Mouse (Mus musculus): Measurements from ENCODE around the gene Clec16a. TPM values are rescaled to one million over a fixed set of nuclear protein-coding genes. Genes with fewer than 3 reads are reported as not detected.

Gene Clec16a
- polyA plus RNA-seq, 1 experiment from 2014 or later, result 31.0 TPM

DNA sequence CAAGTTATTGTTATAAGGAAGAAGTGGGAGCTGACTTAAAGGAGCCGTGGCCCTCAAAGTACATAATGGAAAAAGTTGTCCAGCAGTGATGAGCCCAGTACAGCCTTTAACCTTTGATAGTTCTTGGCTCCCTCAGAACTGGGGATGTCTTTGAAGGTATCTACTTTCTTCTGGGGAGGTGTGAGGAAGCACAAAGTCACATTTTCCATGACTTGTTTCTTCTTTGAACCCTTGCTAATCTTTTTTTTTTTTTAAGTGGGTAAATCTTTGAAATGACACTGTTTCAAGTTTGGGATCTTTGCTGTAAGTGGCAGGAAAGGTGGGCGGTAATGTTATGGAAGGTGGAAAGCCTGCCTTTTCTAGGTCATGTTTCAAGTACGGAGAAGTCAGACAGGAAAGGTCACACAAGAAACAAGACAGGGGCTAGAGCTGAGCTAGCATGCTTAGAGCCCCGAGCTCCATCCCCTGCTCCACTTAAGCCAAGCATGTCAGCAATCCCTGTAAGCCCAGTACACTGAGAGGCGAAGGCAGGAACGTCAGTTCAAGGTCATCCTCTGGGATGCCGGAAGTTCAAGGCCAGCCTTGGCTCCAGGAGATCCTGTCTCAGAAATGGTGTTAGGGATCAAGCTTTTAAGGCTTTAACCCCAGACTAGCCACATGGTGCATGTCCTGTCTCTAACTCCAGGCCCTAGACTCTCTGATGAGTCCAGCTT, 124.0 kb downstream of the Clec16a start:
- no peak overlapping the region for H3K9ac ChIP-seq (ENCODE audit: low read length)
- 72% methylated on average over 7 of the region's 7 CpGs for WGBS
- H3K4me3 ChIP-seq (replicated peaks; ENCODE audit: low read length), result no peak overlapping the region
- no peaks in the 10 kb centered on the region for H3K36me3 ChIP-seq (ENCODE audit: control insufficient read depth, insufficient read depth, low read length)
- H3K27ac ChIP-seq (ENCODE audit: low read length), result no peak overlapping the region
- peaks cover 31% of the 10 kb centered on the region for H3K4me1 ChIP-seq (ENCODE audit: control insufficient read depth, insufficient read depth, low read length)
- no peak overlapping the region for H3K4me2 ChIP-seq (ENCODE audit: low read depth, low read length)
- no peak for ATAC-seq (ENCODE audit: insufficient read depth, low FRiP score)
- H3K27me3 ChIP-seq (ENCODE audit: control insufficient read depth, insufficient read depth, low read length), result no peaks in the 10 kb centered on the region
- no peaks in the 10 kb centered on the region for H3K9me3 ChIP-seq (replicated peaks; ENCODE audit: control insufficient read depth, low read length)

GRCm38 (mm10) chr16:10669936-10670335, 124.8 kb downstream of the Clec16a start:
- Histone ChIP-seq H3K27me3 (ENCODE audit: control insufficient read depth, insufficient read depth, low read length) (no peaks in the 10 kb centered on the region), H3K36me3 (ENCODE audit: control insufficient read depth, insufficient read depth, low read length) (no peaks in the 10 kb centered on the region), H3K4me2 (ENCODE audit: low read depth, low read length) (no peak overlapping the region), H3K9me3 (replicated peaks; ENCODE audit: control insufficient read depth, low read length) (no peaks in the 10 kb centered on the region), H3K27ac (ENCODE audit: low read length) (no peak overlapping the region), H3K9ac (ENCODE audit: low read length) (no peak overlapping the region), H3K4me1 (ENCODE audit: control insufficient read depth, insufficient read depth, low read length) (peaks cover 24% of the 10 kb centered on the region), H3K4me3 (replicated peaks; ENCODE audit: low read length) (no peak overlapping the region)
- 65% methylated on average over 3 of the region's 3 CpGs for WGBS
- ATAC-seq (ENCODE audit: insufficient read depth, low FRiP score), result no peak

- Histone ChIP-seq H3K4me3 (replicated peaks; ENCODE audit: low read length) (no peak overlapping the region), H3K9me3 (replicated peaks; ENCODE audit: control insufficient read depth, low read length) (no peaks in the 10 kb centered on the region), H3K36me3 (ENCODE audit: control insufficient read depth, insufficient read depth, low read length) (no peaks in the 10 kb centered on the region), H3K9ac (ENCODE audit: low read length) (no peak overlapping the region), H3K4me1 (ENCODE audit: control insufficient read depth, insufficient read depth, low read length) (peaks cover 20% of the 10 kb centered on the region), H3K27me3 (ENCODE audit: control insufficient read depth, insufficient read depth, low read length) (no peaks in the 10 kb centered on the region), H3K27ac (ENCODE audit: low read length) (no peak overlapping the region), H3K4me2 (ENCODE audit: low read depth, low read length) (no peak overlapping the region)
- no peak for ATAC-seq (ENCODE audit: insufficient read depth, low FRiP score)
Observed at GRCm38 (mm10) chr16:10672490-10672889, 127.4 kb downstream of the Clec16a start.

GRCm38 (mm10) chr16:10674020-10674419, 128.9 kb downstream of the Clec16a start:
- H3K36me3 ChIP-seq (ENCODE audit: control insufficient read depth, insufficient read depth, low read length), result no peaks in the 10 kb centered on the region
- no peak overlapping the region for H3K4me3 ChIP-seq (replicated peaks; ENCODE audit: low read length)
- ATAC-seq (ENCODE audit: insufficient read depth, low FRiP score), result peak; percentile 37; the same call in 1 of the 2 replicates
- no peak overlapping the region for H3K9ac ChIP-seq (ENCODE audit: low read length)
- no peaks in the 10 kb centered on the region for H3K9me3 ChIP-seq (replicated peaks; ENCODE audit: control insufficient read depth, low read length)
- H3K27ac ChIP-seq (ENCODE audit: low read length), result no peak overlapping the region; the same call in 1 of the 2 replicates
- H3K4me2 ChIP-seq (ENCODE audit: low read depth, low read length), result no peak overlapping the region
- WGBS, result 36% methylated on average over 2 of the region's 2 CpGs
- H3K27me3 ChIP-seq (ENCODE audit: control insufficient read depth, insufficient read depth, low read length), result no peaks in the 10 kb centered on the region
- H3K4me1 ChIP-seq (ENCODE audit: control insufficient read depth, insufficient read depth, low read length), result peaks cover 20% of the 10 kb centered on the region

- no peak overlapping the region for H3K27ac ChIP-seq (ENCODE audit: low read length)
- 90% methylated on average over 2 of the region's 2 CpGs for WGBS
- H3K9me3 ChIP-seq (replicated peaks; ENCODE audit: control insufficient read depth, low read length), result no peaks in the 10 kb centered on the region
- H3K4me2 ChIP-seq (ENCODE audit: low read depth, low read length), result no peak overlapping the region
- no peaks in the 10 kb centered on the region for H3K27me3 ChIP-seq (ENCODE audit: control insufficient read depth, insufficient read depth, low read length)
- H3K4me3 ChIP-seq (replicated peaks; ENCODE audit: low read length), result no peak overlapping the region
- H3K9ac ChIP-seq (ENCODE audit: low read length), result no peak overlapping the region
- ATAC-seq (ENCODE audit: insufficient read depth, low FRiP score), result no peak
- peaks cover 13% of the 10 kb centered on the region for H3K4me1 ChIP-seq (ENCODE audit: control insufficient read depth, insufficient read depth, low read length)
- no peaks in the 10 kb centered on the region for H3K36me3 ChIP-seq (ENCODE audit: control insufficient read depth, insufficient read depth, low read length)
Observed at GRCm38 (mm10) chr16:10674957-10675356, 129.8 kb downstream of the Clec16a start.

GRCm38 (mm10) chr16:10675612-10676011, 130.5 kb downstream of the Clec16a start:
- Histone ChIP-seq H3K27ac (ENCODE audit: low read length) (no peak overlapping the region), H3K27me3 (ENCODE audit: control insufficient read depth, insufficient read depth, low read length) (no peaks in the 10 kb centered on the region)
- WGBS, result 65% methylated on average over 1 of the region's 1 CpGs

GRCm38 (mm10) chr16:10676461-10677066, 131.4 kb downstream of the Clec16a start:
- Histone ChIP-seq H3K4me3 (replicated peaks; ENCODE audit: low read length) (no peak overlapping the region), H3K36me3 (ENCODE audit: control insufficient read depth, insufficient read depth, low read length) (no peaks in the 10 kb centered on the region), H3K27me3 (ENCODE audit: control insufficient read depth, insufficient read depth, low read length) (no peaks in the 10 kb centered on the region), H3K4me2 (ENCODE audit: low read depth, low read length) (no peak overlapping the region), H3K9me3 (replicated peaks; ENCODE audit: control insufficient read depth, low read length) (no peaks in the 10 kb centered on the region), H3K4me1 (ENCODE audit: control insufficient read depth, insufficient read depth, low read length) (peaks cover 11% of the 10 kb centered on the region), H3K9ac (ENCODE audit: low read length) (no peak overlapping the region), H3K27ac (ENCODE audit: low read length) (0 out of 2 replicates have a peak overlapping the region, but pooled peaks have one; percentile 21)
- ATAC-seq (ENCODE audit: insufficient read depth, low FRiP score), result no peak
- 50% methylated on average over 3 of the region's 3 CpGs for WGBS

More at GRCm38 (mm10) chr16:10675612-10676011, 130.5 kb downstream of the Clec16a start:
- peak; percentile 69; the same call in 1 of the 2 replicates for ATAC-seq (ENCODE audit: insufficient read depth, low FRiP score)
- Histone ChIP-seq H3K4me3 (replicated peaks; ENCODE audit: low read length) (no peak overlapping the region), H3K4me2 (ENCODE audit: low read depth, low read length) (no peak overlapping the region), H3K9ac (ENCODE audit: low read length) (no peak overlapping the region), H3K4me1 (ENCODE audit: control insufficient read depth, insufficient read depth, low read length) (peaks cover 11% of the 10 kb centered on the region), H3K9me3 (replicated peaks; ENCODE audit: control insufficient read depth, low read length) (no peaks in the 10 kb centered on the region), H3K36me3 (ENCODE audit: control insufficient read depth, insufficient read depth, low read length) (no peaks in the 10 kb centered on the region)

DNA sequence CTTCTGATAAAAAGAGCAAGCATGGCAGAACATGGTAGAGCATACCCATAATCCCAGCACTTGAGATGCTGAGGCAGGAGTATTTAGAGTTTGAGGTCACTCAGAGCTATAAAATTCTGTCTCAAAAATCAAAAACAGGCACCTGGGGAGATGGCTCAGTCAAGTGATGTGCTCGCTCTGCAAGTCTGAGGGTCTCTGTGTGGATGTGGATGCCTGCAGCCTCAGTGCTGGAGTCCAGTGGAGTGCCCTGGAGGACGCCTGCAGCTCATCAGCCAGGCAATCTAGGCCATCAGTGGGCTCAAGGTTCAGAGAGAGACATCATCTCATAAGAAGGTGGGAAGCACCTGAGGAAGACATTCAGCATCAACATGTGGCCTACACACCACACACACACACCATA, 137.4 kb downstream of the Clec16a start:
- Histone ChIP-seq H3K27ac (ENCODE audit: low read length) (no peak overlapping the region), H3K9ac (ENCODE audit: low read length) (no peak overlapping the region), H3K36me3 (ENCODE audit: control insufficient read depth, insufficient read depth, low read length) (no peaks in the 10 kb centered on the region), H3K9me3 (replicated peaks; ENCODE audit: control insufficient read depth, low read length) (no peaks in the 10 kb centered on the region), H3K4me2 (ENCODE audit: low read depth, low read length) (no peak overlapping the region), H3K4me3 (replicated peaks; ENCODE audit: low read length) (no peak overlapping the region), H3K4me1 (ENCODE audit: control insufficient read depth, insufficient read depth, low read length) (no peaks in the 10 kb centered on the region), H3K27me3 (ENCODE audit: control insufficient read depth, insufficient read depth, low read length) (no peaks in the 10 kb centered on the region)
- WGBS, result 82% methylated on average over 2 of the region's 2 CpGs
- no peak for ATAC-seq (ENCODE audit: insufficient read depth, low FRiP score)

DNA sequence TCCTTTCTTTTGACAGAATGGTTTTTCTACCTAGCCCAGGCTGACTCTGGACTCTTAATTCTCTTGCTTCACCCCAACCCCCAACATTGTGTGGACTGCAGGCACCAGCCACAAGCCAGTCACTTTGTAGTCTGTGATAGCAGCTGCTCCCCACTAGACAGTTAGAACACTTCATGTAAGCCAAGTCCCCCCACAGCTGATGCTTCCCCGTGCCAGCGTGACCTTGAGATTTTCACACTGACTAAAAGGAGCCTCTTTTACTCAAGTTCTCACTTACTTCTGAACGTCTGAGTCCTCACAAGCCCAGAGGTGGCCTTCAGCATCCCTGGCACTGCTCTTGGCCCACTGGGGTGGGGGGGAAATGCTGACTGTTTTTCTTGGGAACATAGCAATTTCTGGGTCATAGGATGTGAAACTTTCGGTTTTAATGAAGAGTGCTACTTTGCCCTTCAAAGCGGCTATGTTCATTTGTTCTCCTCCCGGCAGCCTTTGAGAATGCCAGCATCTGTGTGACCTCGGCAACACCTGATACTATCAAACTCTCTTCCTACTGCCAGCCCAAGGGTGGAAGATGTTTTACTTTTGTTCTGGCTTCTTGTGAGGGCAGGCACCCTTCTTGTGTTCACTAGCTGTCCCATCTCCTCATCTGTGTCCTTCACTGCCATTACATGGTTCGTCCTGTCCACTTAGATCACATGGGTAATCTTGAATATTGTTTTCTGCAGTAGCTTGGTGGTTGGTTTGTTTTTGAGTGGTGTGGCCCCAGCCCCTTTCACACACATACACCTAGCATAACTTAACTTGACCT, 138.3 kb downstream of the Clec16a start:
- Histone ChIP-seq H3K36me3 (ENCODE audit: control insufficient read depth, insufficient read depth, low read length) (no peaks in the 10 kb centered on the region), H3K9me3 (replicated peaks; ENCODE audit: control insufficient read depth, low read length) (no peaks in the 10 kb centered on the region), H3K27me3 (ENCODE audit: control insufficient read depth, insufficient read depth, low read length) (no peaks in the 10 kb centered on the region), H3K4me1 (ENCODE audit: control insufficient read depth, insufficient read depth, low read length) (no peaks in the 10 kb centered on the region), H3K9ac (ENCODE audit: low read length) (no peak overlapping the region), H3K27ac (ENCODE audit: low read length) (no peak overlapping the region), H3K4me3 (replicated peaks; ENCODE audit: low read length) (no peak overlapping the region), H3K4me2 (ENCODE audit: low read depth, low read length) (no peak overlapping the region)
- no peak for ATAC-seq (ENCODE audit: insufficient read depth, low FRiP score)
- 72% methylated on average over 8 of the region's 8 CpGs for WGBS
